Mouse (Mus musculus) neural tube, embryonic 15.5 days (tissue): ENCODE results near the gene Med8. TPM values are rescaled to one million over a fixed set of nuclear protein-coding genes. Genes with fewer than 3 reads are reported as not detected.

Source experiments
- ATAC-seq: fragments of 200-750 bp; cut with Nextera tagmentation; 2 replicates; pipeline ENCODE4 v1.8.0; 2017; ENCODE audit warnings: mild to moderate bottlenecking, moderate TSS enrichment, moderate library complexity; ENCODE audit not compliant: low FRiP score
- H3K27ac ChIP-seq: fragments of 300-500 bp; sonication (generic); replicated peaks from 2 replicates; pipeline ENCODE4 v1.5.1; 2015; ENCODE audit warnings: mild to moderate bottlenecking, inconsistent platforms
- H3K27me3 ChIP-seq: fragments of 300-500 bp; sonication (generic); replicated peaks from 2 replicates; pipeline ENCODE4 v1.6.1; 2015; ENCODE audit warnings: inconsistent platforms
- H3K36me3 ChIP-seq: fragments of 300-500 bp; sonication (generic); 2 replicates; pipeline ENCODE4 v1.6.1; 2015; ENCODE audit warnings: inconsistent platforms
- H3K4me1 ChIP-seq: fragments of 300-500 bp; sonication (generic); 2 replicates; pipeline ENCODE4 v1.6.1; 2015; ENCODE audit warnings: inconsistent platforms
- H3K4me2 ChIP-seq: fragments of 300-500 bp; sonication (generic); 2 replicates; pipeline ENCODE4 v1.6.1; 2015; ENCODE audit warnings: inconsistent platforms, mild to moderate bottlenecking, moderate library complexity
- H3K4me3 ChIP-seq: fragments of 300-500 bp; sonication (generic); replicated peaks from 2 replicates; pipeline ENCODE4 v1.5.1; 2015; ENCODE audit warnings: mild to moderate bottlenecking, inconsistent platforms
- H3K9ac ChIP-seq: fragments of 300-500 bp; sonication (generic); replicated peaks from 2 replicates; pipeline ENCODE4 v1.6.1; 2015; ENCODE audit warnings: mild to moderate bottlenecking, inconsistent platforms
- H3K9me3 ChIP-seq: fragments of 300-500 bp; sonication (generic); replicated peaks from 2 replicates; pipeline ENCODE4 v1.6.1; 2016; ENCODE audit warnings: inconsistent platforms
- WGBS: fragments of 180-500 bp; shearing (Covaris S2); methylation state at CpG from one replicate; pipeline ENCODE4 v1.1.7; 2015; ENCODE audit warnings: mixed read lengths; 5-methylcytosine and 5-hydroxymethylcytosine counted together
- polyA plus RNA-seq: library from polyadenylated mRNA; unstranded; fragments of >200 nt; fragmentation: Nextera tagmentation; extraction: Ambion mirVana; gene quantifications from 2 replicates; pipeline ENCODE4 v1.2.1, GENCODE M21; 2015

Gene Med8
- polyA plus RNA-seq, 1 experiment from 2014 or later, result 99.7 TPM

GRCm38 (mm10) chr4:118437829-118438253 lies 28.7 kb downstream of the Med8 start:
- ATAC-seq, result peak; percentile 46
- Histone ChIP-seq H3K36me3 (peaks cover 8% of the 10 kb centered on the region), H3K9me3 (no peaks in the 10 kb centered on the region), H3K4me1 (peaks cover 23% of the 10 kb centered on the region), H3K27ac (peak overlapping the region; percentile 86), H3K4me2 (peak overlapping the region; percentile 97), H3K9ac (peak overlapping the region; percentile 62), H3K27me3 (no peaks in the 10 kb centered on the region), H3K4me3 (peak overlapping the region; percentile 49)
- WGBS, result 6% methylated on average over 12 of the region's 12 CpGs

DNA sequence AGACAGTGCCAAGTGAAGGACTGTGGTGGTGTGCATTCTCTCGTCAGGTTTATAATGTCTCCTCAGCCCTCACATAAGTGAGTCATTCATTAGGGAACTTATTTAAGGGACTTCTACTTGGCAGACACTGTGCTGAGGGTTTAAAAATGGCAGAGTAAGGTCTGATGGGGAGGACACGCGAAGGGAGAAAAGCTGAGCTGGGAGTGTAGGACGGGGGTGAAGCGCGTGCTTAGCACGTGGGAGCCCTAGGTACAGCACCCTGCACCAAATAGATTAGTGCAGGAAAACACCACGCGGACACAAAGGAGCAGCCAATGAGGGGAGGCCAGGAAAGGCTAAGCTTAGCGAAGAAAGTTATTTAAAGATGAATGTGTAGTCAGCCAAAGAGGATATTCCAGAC lies 36.0 kb downstream of the Med8 start:
- Histone ChIP-seq H3K27me3 (0 out of 2 replicates have a peak, but pooled peaks cover 3% of the 10 kb centered on the region), H3K4me1 (peaks cover 17% of the 10 kb centered on the region), H3K9me3 (no peaks in the 10 kb centered on the region), H3K27ac (no peak overlapping the region), H3K4me2 (no peak overlapping the region), H3K9ac (no peak overlapping the region), H3K4me3 (no peak overlapping the region), H3K36me3 (no peaks in the 10 kb centered on the region)
- no peak for ATAC-seq
- WGBS, result 86% methylated on average over 10 of the region's 10 CpGs

DNA sequence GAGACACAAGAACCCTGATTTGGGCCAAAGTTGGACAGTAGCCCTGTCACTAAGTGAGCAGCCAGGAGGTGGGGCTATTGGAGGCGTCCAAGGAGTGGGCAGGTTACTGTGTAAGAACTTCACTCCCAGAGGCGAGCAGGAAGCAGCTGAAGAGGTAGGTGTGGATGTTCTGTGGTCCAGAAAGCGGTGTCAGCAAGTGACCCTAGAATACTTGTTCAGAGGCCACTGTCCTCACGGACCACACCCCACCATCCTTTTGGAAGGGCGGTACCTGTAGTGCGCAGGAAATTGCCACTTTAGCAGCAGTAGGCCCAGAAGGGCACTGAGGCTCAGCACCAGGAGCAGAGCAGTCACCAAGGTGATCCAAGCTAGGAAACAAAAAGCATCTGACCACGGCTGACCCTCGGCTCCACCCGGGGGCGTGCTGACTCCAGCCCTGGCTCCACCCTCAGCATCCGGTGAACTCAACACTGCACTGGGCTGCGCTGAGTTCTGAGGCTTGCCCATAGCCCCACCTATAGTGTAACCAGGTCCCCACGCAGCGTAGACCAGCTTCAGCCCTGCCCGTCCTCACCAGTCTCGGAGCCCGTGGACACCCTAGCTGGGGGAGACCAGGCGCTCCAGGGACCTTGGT lies 36.8 kb downstream of the Med8 start:
- Histone ChIP-seq H3K9ac (peak overlapping the region; percentile 53), H3K27ac (no peak overlapping the region), H3K27me3 (0 out of 2 replicates have a peak, but pooled peaks cover 3% of the 10 kb centered on the region), H3K36me3 (no peaks in the 10 kb centered on the region), H3K4me3 (peak overlapping the region; percentile 42), H3K4me1 (peaks cover 17% of the 10 kb centered on the region), H3K9me3 (no peaks in the 10 kb centered on the region), H3K4me2 (peak overlapping the region; percentile 93)
- peak; percentile 84 for ATAC-seq
- 16% methylated on average over 18 of the region's 18 CpGs for WGBS

GRCm38 (mm10) chr4:118446415-118447153 lies 37.4 kb downstream of the Med8 start:
- ATAC-seq, result peak; percentile 80
- Histone ChIP-seq H3K27ac (no peak overlapping the region), H3K4me3 (peak overlapping the region; percentile 42)

GRCm38 (mm10) chr4:118457345-118457975 lies 48.3 kb downstream of the Med8 start, which contains the start of gene Mpl:
TSS of gene Mpl (minus strand) at chr4:118457513.
- Histone ChIP-seq H3K9ac (no peak within 1 kb of the TSS), H3K9me3 (no peaks in the 10 kb centered on the region), H3K27me3 (no peaks in the 10 kb centered on the region), H3K4me3 (no peak within 1 kb of the TSS), H3K27ac (no peak within 1 kb of the TSS), H3K4me2 (no peak within 1 kb of the TSS), H3K36me3 (no peaks in the 10 kb centered on the region), H3K4me1 (no peaks in the 10 kb centered on the region)
- WGBS, result 79% methylated on average over 9 of the region's 9 CpGs
- no peak for ATAC-seq

More at GRCm38 (mm10) chr4:118446415-118447153, 37.4 kb downstream of the Med8 start:
- Histone ChIP-seq H3K27me3 (0 out of 2 replicates have a peak, but pooled peaks cover 3% of the 10 kb centered on the region), H3K36me3 (no peaks in the 10 kb centered on the region), H3K4me2 (peak overlapping the region; percentile 93), H3K9ac (peak overlapping the region; percentile 53), H3K9me3 (no peaks in the 10 kb centered on the region), H3K4me1 (peaks cover 17% of the 10 kb centered on the region)
- 19% methylated on average over 24 of the region's 24 CpGs for WGBS

DNA sequence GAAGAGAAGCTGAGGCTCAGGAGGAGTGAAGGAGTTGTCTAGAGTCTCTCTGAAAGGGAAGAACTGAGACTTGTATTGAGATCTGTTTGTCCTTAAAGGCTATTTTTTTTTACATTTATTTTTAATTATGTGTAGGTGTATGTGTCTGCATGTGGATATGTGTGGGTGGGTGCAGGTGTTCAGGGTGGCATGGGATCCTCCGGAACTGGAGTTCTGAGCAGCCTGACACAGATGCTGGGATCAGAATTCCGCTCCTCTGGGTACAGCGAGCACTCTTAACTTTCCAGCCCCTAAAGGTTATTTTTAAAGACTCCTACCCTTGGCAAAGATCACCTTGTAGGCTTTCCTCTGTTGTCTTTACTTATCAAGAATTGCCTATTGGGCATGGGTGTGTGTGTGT lies 55.8 kb downstream of the Med8 start:
- Histone ChIP-seq H3K9me3 (no peaks in the 10 kb centered on the region), H3K4me1 (no peaks in the 10 kb centered on the region), H3K4me3 (no peak overlapping the region), H3K27me3 (no peaks in the 10 kb centered on the region), H3K4me2 (no peak overlapping the region), H3K9ac (no peak overlapping the region), H3K27ac (no peak overlapping the region), H3K36me3 (no peaks in the 10 kb centered on the region)
- WGBS, result 96% methylated on average over 3 of the region's 3 CpGs
- no peak for ATAC-seq

Other genes starting within 250 kb of the Med8 start
- 40.2 and 40.6 TPM in 2 replicates for gene Kdm4a, start 229.3 kb upstream of the Med8 start, polyA plus RNA-seq
- 62.9 and 68.5 TPM in 2 replicates for gene Ptprf, start 117.9 kb upstream of the Med8 start, polyA plus RNA-seq
- 7.1 and 8.3 TPM in 2 replicates for gene Szt2, start 64 bp upstream of the Med8 start, polyA plus RNA-seq
- 31.2 and 49.2 TPM in 2 replicates for gene Elovl1, start 18.8 kb downstream of the Med8 start, polyA plus RNA-seq
- 23.4 and 79.0 TPM in 2 replicates for gene Cdc20, start 28.0 kb downstream of the Med8 start, polyA plus RNA-seq
- 0.12 and 0.43 TPM in 2 replicates for gene Mpl, start 48.2 kb downstream of the Med8 start, polyA plus RNA-seq
- 16.1 and 17.9 TPM in 2 replicates for gene Tie1, start 80.7 kb downstream of the Med8 start, polyA plus RNA-seq
- 3.7 TPM in 1 of 2 replicates, not detected in the other for gene 2610528J11Rik, start 117.7 kb downstream of the Med8 start, polyA plus RNA-seq
- gene Tmem125, start 134.7 kb downstream of the Med8 start, polyA plus RNA-seq, result 0.20 and 1.8 TPM in 2 replicates
- 1.3 and 1.5 TPM in 2 replicates for gene Cfap57, start 211.4 kb downstream of the Med8 start, polyA plus RNA-seq
- gene Ebna1bp2, start 211.5 kb downstream of the Med8 start, polyA plus RNA-seq, result 84.7 and 102 TPM in 2 replicates
- gene Olfr62, start 249.6 kb downstream of the Med8 start, polyA plus RNA-seq, result not detected in 2 replicates